Mouse (Mus musculus): ENCODE measurements at regions not wholly inside any gene's neighbourhood (a gene's known extent, or its start where the extent isn't known, plus 50 kb on each side); places are given as distances from the start of the nearest gene placed in this dataset.
"Not testable (repeated sequence)": the region's sequence is repeated elsewhere in the genome, so short reads cannot be mapped to it uniquely, and the experiment has no call there.

GRCm38 (mm10) chr16:19203681-19204080, 110.2 kb downstream of the Olfr164 start:
- no peak for DNase-seq (ENCODE audit: low spot score in 2 of 2)

- no peak for DNase-seq (ENCODE audit: low spot score in 2 of 2)
These were observed 112.9 kb downstream of the Olfr164 start for GRCm38 (mm10) chr16:19200977-19201376.

DNA sequence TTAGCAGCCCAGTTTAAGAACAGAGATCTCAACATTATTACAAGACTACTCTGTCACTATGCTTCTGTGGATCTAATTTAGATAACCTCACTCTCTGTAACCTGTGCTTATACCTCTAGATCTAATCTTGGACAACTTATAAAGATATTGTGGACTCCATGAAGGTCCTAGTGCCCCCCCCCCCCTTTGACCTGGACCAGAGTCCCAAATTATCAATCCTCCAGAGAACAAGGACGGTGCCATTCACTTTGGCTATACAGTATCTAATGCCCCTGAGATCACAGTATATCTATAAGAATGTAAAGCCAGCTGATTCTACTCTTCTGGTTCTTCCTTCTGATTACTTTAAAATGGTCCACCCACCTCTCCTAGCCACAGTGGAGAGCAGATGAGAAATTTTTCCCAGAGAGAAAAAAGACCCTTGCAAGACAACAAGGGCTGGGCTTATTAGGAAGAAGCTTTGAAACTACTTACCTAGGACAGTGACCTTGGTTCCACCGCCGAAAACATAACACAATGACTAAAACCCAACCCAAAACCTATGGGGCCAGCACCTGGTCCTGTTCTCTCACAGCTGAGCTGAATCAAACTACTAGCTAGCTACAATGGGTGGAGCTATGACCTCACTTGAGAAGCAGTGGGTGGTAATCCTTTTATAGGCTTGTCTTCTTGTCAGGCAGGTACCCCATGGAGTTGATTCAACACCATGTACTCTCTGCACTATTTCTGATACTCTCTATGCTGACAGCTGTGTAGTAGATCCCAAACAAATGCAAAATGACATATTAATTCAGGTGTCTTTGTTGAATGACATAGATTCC, 113.9 kb downstream of the Olfr164 start:
- no peak for DNase-seq (ENCODE audit: low spot score in 2 of 2)

- DNase-seq (ENCODE audit: low spot score in 2 of 2), result peak in 1 of 2 experiments; percentile 2
These were observed 115.1 kb downstream of the Olfr164 start for GRCm38 (mm10) chr16:19198539-19199385.

- no peak for DNase-seq (ENCODE audit: low spot score in 2 of 2)
These were observed 116.0 kb downstream of the Olfr164 start for GRCm38 (mm10) chr16:19197638-19198440.

DNA sequence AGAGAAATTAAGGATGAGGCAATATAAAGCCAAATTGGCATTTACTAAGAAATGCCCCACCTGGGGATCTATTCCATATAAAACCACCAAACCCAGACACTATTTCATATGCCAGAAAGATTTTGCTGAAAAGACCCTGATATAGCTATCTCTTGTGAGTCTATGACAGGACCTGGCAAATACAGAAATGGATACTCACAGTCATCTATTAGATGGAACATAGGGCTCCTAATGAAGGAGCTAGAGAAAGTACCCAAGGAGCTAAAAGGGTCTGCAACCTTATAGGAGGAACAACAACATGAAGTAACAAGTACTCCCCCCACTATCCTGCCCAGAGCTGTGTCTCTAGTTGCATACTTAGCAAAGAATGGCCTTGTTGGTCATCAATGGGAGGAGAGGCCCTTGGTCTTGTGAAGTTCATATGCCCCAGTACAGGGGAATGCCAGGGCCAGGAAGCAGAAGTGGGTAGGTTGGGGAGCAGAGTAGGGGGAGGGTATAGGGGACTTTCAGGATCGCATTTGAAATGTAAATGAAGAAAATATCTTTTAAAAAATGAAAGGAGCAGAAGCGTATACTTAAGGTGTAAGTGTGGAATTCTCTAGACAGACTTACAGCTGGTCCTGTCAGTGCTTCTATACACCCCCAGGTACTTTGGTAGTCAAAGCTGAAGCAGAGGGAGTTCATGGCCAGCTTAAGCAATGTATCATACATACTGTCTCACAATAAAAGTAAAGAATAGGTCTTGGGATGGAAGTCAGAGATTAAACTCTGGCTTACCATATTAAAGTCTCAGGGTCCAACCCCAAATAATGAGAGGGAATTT, 128.2 kb downstream of the Olfr164 start:
- DNase-seq (ENCODE audit: low spot score in 2 of 2), result no peak

GRCm38 (mm10) chr16:19179214-19180010, 134.5 kb downstream of the Olfr164 start:
- DNase-seq (ENCODE audit: low spot score in 2 of 2), result no peak

GRCm38 (mm10) chr16:19153046-19153445, 160.8 kb downstream of the Olfr164 start:
- no peak for DNase-seq (ENCODE audit: low spot score in 2 of 2)

- DNase-seq (ENCODE audit: low spot score in 2 of 2), result not testable (repeated sequence)
These were observed 161.4 kb downstream of the Olfr164 start for GRCm38 (mm10) chr16:19152465-19152864.

- no peak for DNase-seq (ENCODE audit: low spot score in 2 of 2)
These were observed 162.8 kb downstream of the Olfr164 start for GRCm38 (mm10) chr16:19151110-19151509.

- DNase-seq (ENCODE audit: low spot score in 2 of 2), result no peak
These were observed 163.3 kb downstream of the Olfr164 start for GRCm38 (mm10) chr16:19150582-19150981.

DNA sequence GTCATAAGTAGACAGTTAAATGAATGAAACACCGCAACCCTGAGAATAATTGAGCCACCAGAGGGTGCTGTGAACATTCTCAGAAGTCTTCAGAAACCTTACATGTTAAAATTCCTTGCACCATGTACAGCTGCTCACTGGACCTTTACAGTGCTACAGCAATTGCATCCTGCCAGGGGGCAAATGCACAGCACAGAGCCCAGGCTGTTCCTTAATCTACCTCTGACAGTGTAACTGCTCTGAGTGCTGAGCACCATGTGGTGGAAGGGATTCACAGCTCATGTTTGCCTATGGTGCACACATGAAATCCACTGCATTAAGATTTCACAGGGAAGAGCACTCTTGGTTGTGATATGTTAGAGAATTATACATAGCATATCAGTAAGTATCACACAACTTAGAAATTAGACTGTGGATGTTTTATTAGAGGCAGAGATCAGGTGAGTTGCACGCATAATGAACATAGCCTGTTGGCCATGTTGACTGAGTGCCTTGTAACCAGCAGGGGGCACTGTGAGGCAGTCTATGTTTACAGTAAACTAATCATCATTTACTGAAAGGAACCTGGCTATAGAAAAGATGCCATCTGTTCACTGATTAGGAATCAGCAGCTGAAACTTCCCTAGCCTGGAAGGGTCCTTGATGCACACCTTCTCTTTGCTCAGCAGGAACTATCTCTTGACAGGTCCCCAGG, 167.4 kb downstream of the Olfr164 start:
- no peak for DNase-seq (ENCODE audit: low spot score in 2 of 2)
